Mouse (Mus musculus) adrenal gland, postnatal 14 days (tissue): ENCODE data around the gene Usp10. TPM values are rescaled to one million over a fixed set of nuclear protein-coding genes. Genes with fewer than 3 reads are reported as not detected.
A peak's percentile ranks its signal among the peaks of the same experiment; 100 is the strongest.

ENCODE experiments used
- DNase-seq: peaks from one replicate; pipeline ENCODE4 v3.0.0; 2021; ENCODE audit warnings: mixed read lengths
- total RNA-seq: library from RNA; stranded (reverse); gene quantifications from 2 replicates; pipeline ENCODE4 v1.2.3, GENCODE M21; 2021

Gene Usp10
- total RNA-seq, 1 experiment from 2014 or later = 103 TPM

- no peak for DNase-seq
These were observed 5.1 kb downstream of the Usp10 start for GRCm38 (mm10) chr8:119915298-119915697.

GRCm38 (mm10) chr8:119916237-119916892, 6.2 kb downstream of the Usp10 start:
- DNase-seq = peak; percentile 57

- DNase-seq = no peak
These were observed 7.3 kb downstream of the Usp10 start for GRCm38 (mm10) chr8:119917415-119917814.

- no peak for DNase-seq
These were observed 8.0 kb downstream of the Usp10 start for GRCm38 (mm10) chr8:119918155-119918567.

GRCm38 (mm10) chr8:119923259-119923658, 13.1 kb downstream of the Usp10 start:
- DNase-seq = no peak

GRCm38 (mm10) chr8:119925428-119925827, 15.3 kb downstream of the Usp10 start:
- no peak for DNase-seq

- no peak for DNase-seq
These were observed 16.3 kb downstream of the Usp10 start for GRCm38 (mm10) chr8:119926474-119926873.

- peak; percentile 63 for DNase-seq
These were observed 17.4 kb downstream of the Usp10 start for GRCm38 (mm10) chr8:119927422-119928092.

GRCm38 (mm10) chr8:119931317-119931716, 21.2 kb downstream of the Usp10 start:
- no peak for DNase-seq

- DNase-seq = no peak
These were observed 23.5 kb downstream of the Usp10 start for GRCm38 (mm10) chr8:119933681-119934080.

- no peak for DNase-seq
These were observed 25.4 kb downstream of the Usp10 start for GRCm38 (mm10) chr8:119935541-119935940.

GRCm38 (mm10) chr8:119938481-119938880, 28.3 kb downstream of the Usp10 start:
- no peak for DNase-seq

GRCm38 (mm10) chr8:119939336-119939735, 29.2 kb downstream of the Usp10 start:
- DNase-seq = no peak

- DNase-seq = peak; percentile 54
These were observed 31.3 kb downstream of the Usp10 start for GRCm38 (mm10) chr8:119941471-119941870.

GRCm38 (mm10) chr8:119943616-119944015, 33.5 kb downstream of the Usp10 start:
- no peak for DNase-seq

- peak; percentile 88 for DNase-seq
These were observed 34.1 kb downstream of the Usp10 start for GRCm38 (mm10) chr8:119944096-119944811.

- no peak for DNase-seq
These were observed 36.2 kb downstream of the Usp10 start for GRCm38 (mm10) chr8:119946326-119946865.

- DNase-seq = no peak
These were observed 37.5 kb downstream of the Usp10 start for GRCm38 (mm10) chr8:119947653-119948052.

- peak; percentile 77 for DNase-seq
These were observed 38.2 kb downstream of the Usp10 start for GRCm38 (mm10) chr8:119948340-119948739.

GRCm38 (mm10) chr8:119952282-119952681, 42.1 kb downstream of the Usp10 start:
- peak; percentile 38 for DNase-seq

- DNase-seq = no peak
These were observed 42.6 kb downstream of the Usp10 start for GRCm38 (mm10) chr8:119952747-119953146.

- DNase-seq = no peak
These were observed 45.2 kb downstream of the Usp10 start for GRCm38 (mm10) chr8:119955333-119955732.

- no peak for DNase-seq
These were observed 47.9 kb downstream of the Usp10 start for GRCm38 (mm10) chr8:119958076-119958475.
